Mouse (Mus musculus) hindbrain, embryonic 14.5 days (tissue): ENCODE results near the gene 1700023F06Rik. TPM values are rescaled to one million over a fixed set of nuclear protein-coding genes. Genes with fewer than 3 reads are reported as not detected.

Source experiments
- ATAC-seq: fragments of 200-750 bp; cut with Nextera tagmentation; 2 replicates; pipeline ENCODE4 v1.8.0; 2017; ENCODE audit warnings: moderate number of reproducible peaks, mild to moderate bottlenecking, moderate TSS enrichment, moderate library complexity; ENCODE audit not compliant: low FRiP score
- DNase-seq: peaks from one replicate; pipeline ENCODE4 v3.0.0-alpha.2; 2015; ENCODE audit warnings: low spot score
- H3K27ac ChIP-seq: fragments of 300-500 bp; sonication (generic); 2 replicates; pipeline ENCODE4 v1.5.1; 2014; ENCODE audit warnings: mild to moderate bottlenecking, moderate library complexity
- H3K27me3 ChIP-seq: fragments of 300-500 bp; sonication (generic); 2 replicates; pipeline ENCODE4 v1.6.1; 2014; ENCODE audit warnings: mild to moderate bottlenecking, low read length, mixed read lengths; ENCODE audit not compliant: control insufficient read depth, insufficient read depth
- H3K36me3 ChIP-seq: fragments of 300-500 bp; sonication (generic); replicated peaks from 2 replicates; pipeline ENCODE4 v1.6.1; 2014; ENCODE audit not compliant: control insufficient read depth, insufficient read depth
- H3K4me1 ChIP-seq: fragments of 300-500 bp; sonication (generic); replicated peaks from 2 replicates; pipeline ENCODE4 v1.6.1; 2014; ENCODE audit warnings: antibody characterized with exemption, low read length, mixed read lengths; ENCODE audit not compliant: control insufficient read depth, insufficient read depth
- H3K4me2 ChIP-seq: fragments of 300-500 bp; sonication (generic); replicated peaks from 2 replicates; pipeline ENCODE4 v1.6.1; 2014; ENCODE audit warnings: mild to moderate bottlenecking, moderate library complexity
- H3K4me3 ChIP-seq: fragments of 300-500 bp; sonication (generic); replicated peaks from 2 replicates; pipeline ENCODE4 v1.5.1; 2014; ENCODE audit warnings: mild to moderate bottlenecking, low read length
- H3K9ac ChIP-seq: fragments of 300-500 bp; sonication (generic); 2 replicates; pipeline ENCODE4 v1.6.1; 2014
- H3K9me3 ChIP-seq: fragments of 300-500 bp; sonication (generic); 2 replicates; pipeline ENCODE4 v1.6.1; 2016; ENCODE audit warnings: low read length; ENCODE audit not compliant: control insufficient read depth
- WGBS: fragments of 180-500 bp; shearing (Covaris S2); extraction: QIAGEN DNeasy Blood & Tissue Kit; methylation state at CpG from one replicate; pipeline ENCODE4 v1.1.7; 2014; 5-methylcytosine and 5-hydroxymethylcytosine counted together
- polyA plus RNA-seq: library from polyadenylated mRNA; unstranded; fragments of >200 nt; fragmentation: Nextera tagmentation; extraction: Ambion mirVana; gene quantifications from 2 replicates; pipeline ENCODE4 v1.2.1, GENCODE M21; 2014

The 1700023F06Rik gene
- polyA plus RNA-seq, 1 experiment from 2014 or later: 1.9 TPM

- Histone ChIP-seq H3K4me2 (no peak overlapping the region), H3K4me3 (no peak overlapping the region), H3K27ac (no peak overlapping the region), H3K27me3 (peaks cover 86% of the 10 kb centered on the region), H3K36me3 (peaks cover 19% of the 10 kb centered on the region; the same call in 1 of the 2 replicates), H3K4me1 (peaks cover 29% of the 10 kb centered on the region), H3K9ac (no peak overlapping the region), H3K9me3 (no peaks in the 10 kb centered on the region)
- no peak for DNase-seq
- 88% methylated on average over 4 of the region's 4 CpGs for WGBS
- no peak for ATAC-seq
Measured at GRCm38 (mm10) chr11:103197340-103197739, 11.0 kb downstream of the 1700023F06Rik start.

GRCm38 (mm10) chr11:103195656-103196055 lies 12.7 kb downstream of the 1700023F06Rik start:
- Histone ChIP-seq H3K27ac (no peak overlapping the region), H3K27me3 (peaks cover 98% of the 10 kb centered on the region), H3K9ac (no peak overlapping the region), H3K4me1 (peaks cover 21% of the 10 kb centered on the region), H3K9me3 (no peaks in the 10 kb centered on the region), H3K4me2 (no peak overlapping the region), H3K4me3 (no peak overlapping the region), H3K36me3 (peaks cover 19% of the 10 kb centered on the region; the same call in 1 of the 2 replicates)
- 80% methylated on average over 5 of the region's 5 CpGs for WGBS
- no peak for ATAC-seq
- no peak for DNase-seq

DNA sequence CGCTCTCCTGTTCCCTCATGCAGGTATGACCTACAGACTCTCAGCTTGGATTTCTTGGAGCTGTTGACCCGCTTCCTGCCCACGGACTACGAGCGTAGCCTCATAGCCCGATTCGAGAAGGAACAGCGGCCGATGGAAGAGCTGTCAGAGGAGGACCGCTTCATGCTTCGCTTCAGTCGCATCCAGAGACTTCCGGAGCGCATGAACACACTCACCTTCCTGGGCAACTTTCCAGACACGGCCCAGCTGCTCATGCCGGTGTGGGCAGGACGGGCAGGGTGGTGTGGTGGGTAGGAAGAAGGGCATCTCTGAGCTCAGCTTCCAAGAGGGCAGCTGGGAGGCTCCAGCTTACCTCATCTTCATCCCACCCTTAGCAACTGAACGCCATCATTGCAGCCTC lies 13.1 kb downstream of the 1700023F06Rik start:
- DNase-seq: no peak
- Histone ChIP-seq H3K9ac (no peak overlapping the region), H3K9me3 (no peaks in the 10 kb centered on the region), H3K27me3 (peaks cover 98% of the 10 kb centered on the region), H3K4me1 (peaks cover 21% of the 10 kb centered on the region), H3K4me3 (no peak overlapping the region), H3K27ac (no peak overlapping the region), H3K36me3 (peaks cover 19% of the 10 kb centered on the region; the same call in 1 of the 2 replicates), H3K4me2 (no peak overlapping the region)
- no peak for ATAC-seq
- 89% methylated on average over 18 of the region's 18 CpGs for WGBS

DNA sequence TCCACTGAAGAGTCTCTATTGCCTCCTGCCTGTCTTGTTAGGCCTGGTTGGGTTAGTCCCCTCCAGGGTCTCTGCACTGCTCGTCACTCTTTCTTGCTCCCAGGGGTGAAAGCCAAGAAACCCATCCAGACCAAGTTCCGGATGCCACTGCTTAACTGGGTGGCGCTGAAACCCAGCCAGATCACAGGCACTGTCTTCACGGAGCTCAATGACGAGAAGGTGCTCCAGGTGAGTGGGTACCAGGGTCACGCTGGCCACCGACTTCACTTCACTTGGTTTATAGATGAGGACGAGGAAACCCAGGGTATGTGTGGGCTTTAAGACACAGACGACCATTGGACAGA lies 14.6 kb downstream of the 1700023F06Rik start:
- Histone ChIP-seq H3K36me3 (peaks cover 19% of the 10 kb centered on the region; the same call in 1 of the 2 replicates), H3K4me2 (no peak overlapping the region), H3K27ac (no peak overlapping the region), H3K9ac (no peak overlapping the region), H3K4me1 (peaks cover 11% of the 10 kb centered on the region), H3K9me3 (no peaks in the 10 kb centered on the region), H3K4me3 (no peak overlapping the region), H3K27me3 (peaks cover 84% of the 10 kb centered on the region)
- ATAC-seq (no peak), DNase-seq (no peak)
- 32% methylated on average over 9 of the region's 9 CpGs for WGBS

- peak; percentile 68 for DNase-seq
- H3K9me3 ChIP-seq: no peaks in the 10 kb centered on the region
- 0 out of 2 replicates have a peak, but pooled peaks have one; percentile 12 for ATAC-seq
- peaks cover 7% of the 10 kb centered on the region; the same call in 1 of the 2 replicates for H3K4me1 ChIP-seq
- H3K27me3 ChIP-seq: peaks cover 78% of the 10 kb centered on the region
- H3K9ac ChIP-seq: peak overlapping the region; percentile 6; the same call in 1 of the 2 replicates
- peak overlapping the region; percentile 49 for H3K4me2 ChIP-seq
- peaks cover 19% of the 10 kb centered on the region; the same call in 1 of the 2 replicates for H3K36me3 ChIP-seq
- H3K4me3 ChIP-seq: peak overlapping the region; percentile 19
- H3K27ac ChIP-seq: no peak overlapping the region
- 7% methylated on average over 37 of the region's 44 CpGs for WGBS
Measured at GRCm38 (mm10) chr11:103192956-103193824, 15.2 kb downstream of the 1700023F06Rik start.

DNA sequence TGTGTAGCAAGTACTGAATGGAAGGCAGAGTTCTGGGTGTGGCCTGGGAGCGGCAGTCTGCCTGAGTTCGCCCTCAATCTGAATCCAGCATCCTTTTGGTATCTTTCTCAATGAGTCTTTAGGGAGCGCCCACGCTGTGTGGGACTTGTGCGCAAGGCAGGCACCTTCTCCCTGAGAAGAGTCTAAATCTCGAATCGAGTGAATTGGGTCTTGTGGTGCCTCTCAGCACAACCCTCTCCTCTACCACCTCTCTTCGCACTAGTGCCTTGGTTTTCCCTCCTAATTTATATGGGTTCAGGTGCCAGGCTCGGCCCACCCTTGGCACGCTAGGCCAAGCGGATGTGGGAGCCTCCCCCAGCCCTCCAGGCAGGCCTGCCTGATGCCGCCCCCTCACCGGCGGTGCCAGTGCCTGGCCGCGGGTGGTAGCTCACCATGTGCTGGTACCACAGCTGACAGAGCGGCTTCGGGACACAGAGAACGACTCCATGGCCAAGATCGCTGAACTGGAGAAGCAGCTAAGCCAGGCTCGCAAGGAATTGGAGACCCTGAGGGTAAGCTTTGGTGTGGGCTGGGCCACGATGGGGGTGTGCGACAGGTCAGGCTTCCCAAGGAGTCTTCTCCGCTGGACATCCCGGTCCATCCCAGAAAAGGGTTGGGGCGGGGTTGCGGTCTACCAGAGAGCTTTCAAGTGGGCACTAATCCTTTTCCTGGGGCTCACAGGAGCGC lies 16.0 kb downstream of the 1700023F06Rik start:
- Histone ChIP-seq H3K4me2 (peak overlapping the region; percentile 49), H3K9me3 (no peaks in the 10 kb centered on the region), H3K4me1 (peaks cover 7% of the 10 kb centered on the region; the same call in 1 of the 2 replicates), H3K9ac (peak overlapping the region; percentile 6; the same call in 1 of the 2 replicates), H3K27ac (no peak overlapping the region), H3K36me3 (peaks cover 19% of the 10 kb centered on the region; the same call in 1 of the 2 replicates), H3K27me3 (peaks cover 70% of the 10 kb centered on the region), H3K4me3 (peak overlapping the region; percentile 19)
- WGBS: 15% methylated on average over 28 of the region's 28 CpGs
- ATAC-seq: no peak
- DNase-seq: no peak

DNA sequence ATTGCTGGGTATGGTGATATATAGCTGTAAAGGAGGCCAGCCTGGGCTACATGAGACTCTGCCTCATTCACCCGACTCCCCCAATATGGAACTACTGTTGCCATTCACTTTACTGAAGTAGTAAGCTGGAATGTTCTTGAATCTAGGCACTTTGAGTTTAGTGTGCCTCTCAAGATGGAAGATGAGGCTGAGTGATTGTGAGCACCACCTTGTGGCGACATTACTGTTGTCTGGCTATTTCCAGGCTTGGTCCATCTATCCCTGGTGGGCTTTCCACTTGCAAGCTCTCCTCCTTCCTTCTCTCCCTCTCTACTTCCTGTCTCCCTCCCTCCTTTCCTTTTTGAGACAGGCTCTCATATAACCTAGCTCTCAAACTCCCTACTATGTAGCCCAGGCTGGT lies 23.5 kb downstream of the 1700023F06Rik start:
- Histone ChIP-seq H3K4me2 (no peak overlapping the region), H3K9ac (no peak overlapping the region), H3K27ac (no peak overlapping the region), H3K36me3 (no peaks in the 10 kb centered on the region; the same call in 1 of the 2 replicates), H3K4me1 (no peaks in the 10 kb centered on the region), H3K9me3 (no peaks in the 10 kb centered on the region), H3K4me3 (no peak overlapping the region), H3K27me3 (no peaks in the 10 kb centered on the region)
- WGBS: 35% methylated on average over 2 of the region's 2 CpGs
- DNase-seq (peak; percentile 73), ATAC-seq (no peak; the same call in 1 of the 2 replicates)

GRCm38 (mm10) chr11:103181911-103182310 lies 26.4 kb downstream of the 1700023F06Rik start:
- no peak for DNase-seq
- no peak overlapping the region for H3K4me2 ChIP-seq
- no peaks in the 10 kb centered on the region for H3K9me3 ChIP-seq
- WGBS: 85% methylated on average over 3 of the region's 3 CpGs
- no peak overlapping the region for H3K27ac ChIP-seq
- no peaks in the 10 kb centered on the region; the same call in 1 of the 2 replicates for H3K36me3 ChIP-seq
- no peak overlapping the region for H3K9ac ChIP-seq
- no peaks in the 10 kb centered on the region for H3K4me1 ChIP-seq
- no peaks in the 10 kb centered on the region; the same call in 1 of the 2 replicates for H3K27me3 ChIP-seq
- no peak overlapping the region for H3K4me3 ChIP-seq
- ATAC-seq: no peak

GRCm38 (mm10) chr11:103181349-103181748 lies 27.0 kb downstream of the 1700023F06Rik start:
- H3K27me3 ChIP-seq: no peaks in the 10 kb centered on the region; the same call in 1 of the 2 replicates
- H3K27ac ChIP-seq: no peak overlapping the region
- H3K9me3 ChIP-seq: no peaks in the 10 kb centered on the region
- no peak for DNase-seq
- H3K4me1 ChIP-seq: no peaks in the 10 kb centered on the region
- no peaks in the 10 kb centered on the region; the same call in 1 of the 2 replicates for H3K36me3 ChIP-seq
- no peak overlapping the region for H3K4me3 ChIP-seq
- WGBS: 82% methylated on average over 9 of the region's 9 CpGs
- H3K4me2 ChIP-seq: no peak overlapping the region
- ATAC-seq: no peak
- H3K9ac ChIP-seq: no peak overlapping the region
